Mouse (Mus musculus) hindbrain, embryonic 12.5 days (tissue): Measurements from ENCODE around the gene Lekr1. TPM values are rescaled to one million over a fixed set of nuclear protein-coding genes. Genes with fewer than 3 reads are reported as not detected.
A peak's percentile ranks its signal among the peaks of the same experiment; 100 is the strongest.
"Not testable (repeated sequence)": the region's sequence is repeated elsewhere in the genome, so short reads cannot be mapped to it uniquely, and the experiment has no call there.

Experiments used
- ATAC-seq: fragments of 200-750 bp; cut with Nextera tagmentation; 2 replicates; pipeline ENCODE4 v1.8.0; 2017; ENCODE audit warnings: moderate TSS enrichment; ENCODE audit not compliant: low FRiP score
- H3K27ac ChIP-seq: fragments of 300-500 bp; sonication (generic); 2 replicates; pipeline ENCODE4 v1.5.1; 2016; ENCODE audit warnings: mild to moderate bottlenecking
- H3K27me3 ChIP-seq: fragments of 300-500 bp; sonication (generic); 2 replicates; pipeline ENCODE4 v1.6.1; 2016; ENCODE audit warnings: mild to moderate bottlenecking
- H3K36me3 ChIP-seq: fragments of 300-500 bp; sonication (generic); 2 replicates; pipeline ENCODE4 v1.6.1; 2016; ENCODE audit warnings: mild to moderate bottlenecking
- H3K4me1 ChIP-seq: fragments of 300-500 bp; sonication (generic); 2 replicates; pipeline ENCODE4 v1.6.1; 2016
- H3K4me2 ChIP-seq: fragments of 300-500 bp; sonication (generic); replicated peaks from 2 replicates; pipeline ENCODE4 v1.6.1; 2016; ENCODE audit warnings: mild to moderate bottlenecking
- H3K4me3 ChIP-seq: fragments of 300-500 bp; sonication (generic); 2 replicates; pipeline ENCODE4 v1.5.1; 2016; ENCODE audit warnings: mild to moderate bottlenecking
- H3K9ac ChIP-seq: fragments of 300-500 bp; sonication (generic); 2 replicates; pipeline ENCODE4 v1.6.1; 2016; ENCODE audit warnings: mild to moderate bottlenecking, moderate library complexity
- H3K9me3 ChIP-seq: fragments of 300-500 bp; sonication (generic); replicated peaks from 2 replicates; pipeline ENCODE4 v1.6.1; 2016; ENCODE audit warnings: mild to moderate bottlenecking
- WGBS: fragments of 180-500 bp; shearing (Covaris S2); methylation state at CpG from one replicate; pipeline ENCODE4 v1.1.7; 2016; 5-methylcytosine and 5-hydroxymethylcytosine counted together
- polyA plus RNA-seq: library from polyadenylated mRNA; unstranded; fragments of >200 nt; fragmentation: Nextera tagmentation; extraction: Ambion mirVana; gene quantifications from 2 replicates; pipeline ENCODE4 v1.2.1, GENCODE M21; 2016

Lekr1 gene
- polyA plus RNA-seq, 1 experiment from 2014 or later, result 7.6 TPM

GRCm38 (mm10) chr3:65722897-65723296 is 56.9 kb downstream of the Lekr1 start:
- WGBS, result 82% methylated on average over 4 of the region's 4 CpGs
- no peaks in the 10 kb centered on the region for H3K9me3 ChIP-seq
- H3K9ac ChIP-seq, result no peak overlapping the region
- H3K4me3 ChIP-seq, result no peak overlapping the region
- no peaks in the 10 kb centered on the region for H3K36me3 ChIP-seq
- H3K27me3 ChIP-seq, result no peaks in the 10 kb centered on the region
- no peak for ATAC-seq
- H3K27ac ChIP-seq, result no peak overlapping the region
- no peaks in the 10 kb centered on the region for H3K4me1 ChIP-seq
- H3K4me2 ChIP-seq, result no peak overlapping the region

GRCm38 (mm10) chr3:65723664-65724063 is 57.6 kb downstream of the Lekr1 start:
- ATAC-seq, result no peak
- H3K9me3 ChIP-seq, result no peaks in the 10 kb centered on the region
- H3K36me3 ChIP-seq, result no peaks in the 10 kb centered on the region
- no peak overlapping the region for H3K4me2 ChIP-seq
- H3K9ac ChIP-seq, result no peak overlapping the region
- H3K27me3 ChIP-seq, result no peaks in the 10 kb centered on the region
- H3K27ac ChIP-seq, result no peak overlapping the region
- no peaks in the 10 kb centered on the region for H3K4me1 ChIP-seq
- WGBS, result 88% methylated on average over 4 of the region's 4 CpGs
- H3K4me3 ChIP-seq, result no peak overlapping the region

GRCm38 (mm10) chr3:65737816-65738215 is 71.8 kb downstream of the Lekr1 start:
- Histone ChIP-seq H3K9me3 (no peaks in the 10 kb centered on the region), H3K4me2 (no peak overlapping the region), H3K9ac (no peak overlapping the region), H3K4me3 (no peak overlapping the region), H3K27me3 (no peaks in the 10 kb centered on the region), H3K27ac (no peak overlapping the region), H3K4me1 (no peaks in the 10 kb centered on the region), H3K36me3 (no peaks in the 10 kb centered on the region)
- 86% methylated on average over 4 of the region's 4 CpGs for WGBS
- no peak for ATAC-seq

GRCm38 (mm10) chr3:65744936-65745335 is 78.9 kb downstream of the Lekr1 start:
- no peak for ATAC-seq
- Histone ChIP-seq H3K9me3 (no peaks in the 10 kb centered on the region), H3K9ac (no peak overlapping the region), H3K4me3 (no peak overlapping the region), H3K27ac (no peak overlapping the region), H3K27me3 (no peaks in the 10 kb centered on the region), H3K4me2 (no peak overlapping the region), H3K4me1 (no peaks in the 10 kb centered on the region), H3K36me3 (no peaks in the 10 kb centered on the region)
- WGBS, result 36% methylated on average over 4 of the region's 4 CpGs

GRCm38 (mm10) chr3:65764511-65765508 is 98.8 kb downstream of the Lekr1 start:
- no peaks in the 10 kb centered on the region for H3K9me3 ChIP-seq
- H3K36me3 ChIP-seq, result no peaks in the 10 kb centered on the region
- H3K4me1 ChIP-seq, result peaks cover 4% of the 10 kb centered on the region
- WGBS, result 75% methylated on average over 20 of the region's 20 CpGs
- no peak for ATAC-seq
- no peak overlapping the region for H3K27ac ChIP-seq
- no peak overlapping the region for H3K9ac ChIP-seq
- H3K27me3 ChIP-seq, result no peaks in the 10 kb centered on the region
- no peak overlapping the region for H3K4me2 ChIP-seq
- no peak overlapping the region for H3K4me3 ChIP-seq

GRCm38 (mm10) chr3:65766387-65766786 is 100.4 kb downstream of the Lekr1 start:
- no peaks in the 10 kb centered on the region for H3K36me3 ChIP-seq
- no peaks in the 10 kb centered on the region for H3K27me3 ChIP-seq
- peaks cover 4% of the 10 kb centered on the region for H3K4me1 ChIP-seq
- no peak overlapping the region for H3K4me2 ChIP-seq
- H3K27ac ChIP-seq, result no peak overlapping the region
- ATAC-seq, result no peak
- no peak overlapping the region for H3K4me3 ChIP-seq
- H3K9ac ChIP-seq, result no peak overlapping the region
- no peaks in the 10 kb centered on the region for H3K9me3 ChIP-seq

GRCm38 (mm10) chr3:65767202-65767862 is 101.3 kb downstream of the Lekr1 start:
- Histone ChIP-seq H3K4me2 (no peak overlapping the region), H3K27me3 (no peaks in the 10 kb centered on the region), H3K9ac (no peak overlapping the region), H3K9me3 (no peaks in the 10 kb centered on the region), H3K4me3 (no peak overlapping the region), H3K4me1 (peaks cover 4% of the 10 kb centered on the region), H3K27ac (no peak overlapping the region; the same call in 1 of the 2 replicates), H3K36me3 (no peaks in the 10 kb centered on the region)
- peak; percentile 29; the same call in 1 of the 2 replicates for ATAC-seq
- WGBS, result 51% methylated on average over 6 of the region's 6 CpGs

GRCm38 (mm10) chr3:65769666-65770065 is 103.6 kb downstream of the Lekr1 start:
- not testable (repeated sequence) for H3K4me1 ChIP-seq
- WGBS, result 94% methylated on average over 7 of the region's 7 CpGs

GRCm38 (mm10) chr3:65773910-65774309 is 107.9 kb downstream of the Lekr1 start:
- 79% methylated on average over 1 of the region's 1 CpGs for WGBS

More at GRCm38 (mm10) chr3:65769666-65770065, 103.6 kb downstream of the Lekr1 start:
- not testable (repeated sequence) for H3K4me2 ChIP-seq, H3K36me3 ChIP-seq, ATAC-seq, H3K9ac ChIP-seq, H3K4me3 ChIP-seq, H3K27ac ChIP-seq, H3K27me3 ChIP-seq, H3K9me3 ChIP-seq

GRCm38 (mm10) chr3:65775096-65775495 is 109.1 kb downstream of the Lekr1 start:
- H3K4me3 ChIP-seq, result no peak overlapping the region
- H3K4me1 ChIP-seq, result no peaks in the 10 kb centered on the region
- no peak for ATAC-seq
- WGBS, result 87% methylated on average over 5 of the region's 5 CpGs
- H3K4me2 ChIP-seq, result no peak overlapping the region
- no peaks in the 10 kb centered on the region for H3K36me3 ChIP-seq
- peaks cover 7% of the 10 kb centered on the region; the same call in 1 of the 2 replicates for H3K9me3 ChIP-seq
- H3K9ac ChIP-seq, result no peak overlapping the region
- H3K27ac ChIP-seq, result no peak overlapping the region
- no peaks in the 10 kb centered on the region for H3K27me3 ChIP-seq

More at GRCm38 (mm10) chr3:65773910-65774309, 107.9 kb downstream of the Lekr1 start:
- Histone ChIP-seq H3K36me3 (no peaks in the 10 kb centered on the region), H3K4me3 (no peak overlapping the region), H3K27ac (no peak overlapping the region), H3K4me1 (no peaks in the 10 kb centered on the region), H3K4me2 (no peak overlapping the region), H3K9me3 (0 out of 2 replicates have a peak, but pooled peaks cover under 1% of the 10 kb centered on the region), H3K27me3 (no peaks in the 10 kb centered on the region), H3K9ac (no peak overlapping the region)
- ATAC-seq, result no peak

- H3K4me3 ChIP-seq, result no peak overlapping the region
- H3K9ac ChIP-seq, result no peak overlapping the region
- WGBS, result 78% methylated on average over 5 of the region's 5 CpGs
- peaks cover 7% of the 10 kb centered on the region; the same call in 1 of the 2 replicates for H3K9me3 ChIP-seq
- no peaks in the 10 kb centered on the region for H3K4me1 ChIP-seq
- no peaks in the 10 kb centered on the region for H3K36me3 ChIP-seq
- no peak for ATAC-seq
- no peak overlapping the region for H3K27ac ChIP-seq
- H3K27me3 ChIP-seq, result no peaks in the 10 kb centered on the region
- H3K4me2 ChIP-seq, result no peak overlapping the region
These were observed 116.2 kb downstream of the Lekr1 start for GRCm38 (mm10) chr3:65782246-65782645.

GRCm38 (mm10) chr3:65790076-65790685 is 124.2 kb downstream of the Lekr1 start:
- Histone ChIP-seq H3K9ac (no peak overlapping the region), H3K4me1 (no peaks in the 10 kb centered on the region), H3K27ac (no peak overlapping the region), H3K27me3 (no peaks in the 10 kb centered on the region), H3K9me3 (no peaks in the 10 kb centered on the region), H3K36me3 (no peaks in the 10 kb centered on the region), H3K4me2 (no peak overlapping the region), H3K4me3 (no peak overlapping the region)
- ATAC-seq, result no peak
- WGBS, result 47% methylated on average over 3 of the region's 3 CpGs
